Mouse (Mus musculus) forebrain, embryonic 15.5 days (tissue): ENCODE data around the gene Plxna4. TPM values are rescaled to one million over a fixed set of nuclear protein-coding genes. Genes with fewer than 3 reads are reported as not detected.

Experiments
- ATAC-seq: fragments of 200-750 bp; cut with Nextera tagmentation; replicated peaks from 2 replicates; pipeline ENCODE4 v1.8.0; 2017; ENCODE audit warnings: mild to moderate bottlenecking, moderate TSS enrichment, moderate library complexity
- H3K27ac ChIP-seq: fragments of 300-500 bp; sonication (generic); replicated peaks from 2 replicates; pipeline ENCODE4 v1.5.1; 2015; ENCODE audit warnings: mild to moderate bottlenecking, inconsistent platforms
- H3K27me3 ChIP-seq: fragments of 300-500 bp; sonication (generic); 2 replicates; pipeline ENCODE4 v1.6.1; 2015; ENCODE audit warnings: inconsistent platforms
- H3K36me3 ChIP-seq: fragments of 300-500 bp; sonication (generic); 2 replicates; pipeline ENCODE4 v1.6.1; 2015; ENCODE audit warnings: mild to moderate bottlenecking, inconsistent platforms
- H3K4me1 ChIP-seq: fragments of 300-500 bp; sonication (generic); 2 replicates; pipeline ENCODE4 v1.6.1; 2015; ENCODE audit warnings: inconsistent platforms
- H3K4me2 ChIP-seq: fragments of 300-500 bp; sonication (generic); replicated peaks from 2 replicates; pipeline ENCODE4 v1.6.1; 2015; ENCODE audit warnings: mild to moderate bottlenecking, inconsistent platforms
- H3K4me3 ChIP-seq: fragments of 300-500 bp; sonication (generic); 2 replicates; pipeline ENCODE4 v1.5.1; 2015; ENCODE audit warnings: mild to moderate bottlenecking, inconsistent platforms
- H3K9ac ChIP-seq: fragments of 300-500 bp; sonication (generic); replicated peaks from 2 replicates; pipeline ENCODE4 v1.6.1; 2015; ENCODE audit warnings: mild to moderate bottlenecking, inconsistent platforms
- H3K9me3 ChIP-seq: fragments of 300-500 bp; sonication (generic); 2 replicates; pipeline ENCODE4 v1.6.1; 2016; ENCODE audit warnings: inconsistent platforms
- WGBS: fragments of 180-500 bp; shearing (Covaris S2); methylation state at CpG from one replicate; pipeline ENCODE4 v1.1.7; 2015; ENCODE audit warnings: mixed read lengths; 5-methylcytosine and 5-hydroxymethylcytosine counted together
- polyA plus RNA-seq: library from polyadenylated mRNA; unstranded; fragments of >200 nt; fragmentation: Nextera tagmentation; extraction: Ambion mirVana; gene quantifications from 2 replicates; pipeline ENCODE4 v1.2.1, GENCODE M21; 2015

Gene Plxna4
- polyA plus RNA-seq, 1 experiment from 2014 or later: 28.7 TPM

- peaks cover 6% of the 10 kb centered on the region for H3K4me1 ChIP-seq
- no peaks in the 10 kb centered on the region for H3K27me3 ChIP-seq
- no peak overlapping the region; the same call in 1 of the 2 replicates for H3K27ac ChIP-seq
- H3K4me3 ChIP-seq: no peak overlapping the region
- ATAC-seq: no peak
- H3K4me2 ChIP-seq: no peak overlapping the region
- WGBS: 67% methylated on average over 6 of the region's 6 CpGs
- no peak overlapping the region for H3K9ac ChIP-seq
- H3K9me3 ChIP-seq: no peaks in the 10 kb centered on the region
- H3K36me3 ChIP-seq: no peaks in the 10 kb centered on the region
Measured at GRCm38 (mm10) chr6:32437219-32437618, 150.8 kb downstream of the Plxna4 start.

DNA sequence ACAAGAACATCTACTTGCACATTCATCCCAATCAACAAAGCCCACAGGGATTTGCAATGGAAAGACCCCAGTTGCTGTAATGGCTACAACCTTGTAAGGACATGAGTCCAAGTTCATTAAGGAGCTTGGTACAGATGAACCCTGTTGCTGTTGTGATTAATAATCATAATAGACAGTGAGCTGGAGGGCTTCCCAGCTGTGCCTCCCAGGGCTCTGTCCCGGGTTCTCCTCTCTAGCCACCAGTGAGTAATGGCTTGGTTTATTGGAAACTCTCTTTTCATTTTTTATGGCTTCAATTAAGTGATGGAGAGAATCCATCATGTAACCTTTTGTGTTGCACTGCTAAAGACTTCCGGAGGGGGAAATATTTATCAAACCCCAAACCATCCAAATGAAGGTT, 164.9 kb downstream of the Plxna4 start:
- no peak overlapping the region for H3K4me2 ChIP-seq
- H3K9ac ChIP-seq: no peak overlapping the region
- H3K27me3 ChIP-seq: no peaks in the 10 kb centered on the region
- ATAC-seq: no peak
- no peak overlapping the region for H3K4me3 ChIP-seq
- no peak overlapping the region for H3K27ac ChIP-seq
- peaks cover 12% of the 10 kb centered on the region; the same call in 1 of the 2 replicates for H3K4me1 ChIP-seq
- H3K9me3 ChIP-seq: no peaks in the 10 kb centered on the region
- H3K36me3 ChIP-seq: no peaks in the 10 kb centered on the region
- WGBS: 89% methylated on average over 2 of the region's 2 CpGs

DNA sequence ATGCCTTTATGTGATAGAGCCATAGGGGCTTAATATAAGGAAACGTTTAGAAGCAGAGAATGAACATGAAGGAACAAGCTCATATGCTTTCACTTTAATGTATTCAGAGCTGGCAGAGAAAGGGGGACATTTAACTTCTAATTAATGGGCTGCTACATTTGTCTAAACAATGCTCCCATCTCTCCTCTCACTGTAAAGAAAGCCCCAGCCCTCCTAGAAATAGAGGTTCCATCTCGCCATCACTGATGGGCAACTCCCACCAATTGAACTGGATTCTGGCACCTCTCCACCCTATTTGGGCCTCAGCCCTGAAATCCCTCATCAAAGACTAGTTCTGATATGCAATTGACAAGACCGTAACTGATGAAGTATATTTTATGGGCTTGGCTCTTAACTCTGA, 167.4 kb downstream of the Plxna4 start:
- Histone ChIP-seq H3K27me3 (no peaks in the 10 kb centered on the region), H3K27ac (no peak overlapping the region), H3K9me3 (no peaks in the 10 kb centered on the region), H3K4me2 (no peak overlapping the region), H3K4me3 (no peak overlapping the region), H3K4me1 (peaks cover 17% of the 10 kb centered on the region; the same call in 1 of the 2 replicates), H3K36me3 (no peaks in the 10 kb centered on the region), H3K9ac (no peak overlapping the region)
- ATAC-seq: no peak
- WGBS: 37% methylated on average over 3 of the region's 3 CpGs

GRCm38 (mm10) chr6:32417351-32417750, 170.6 kb downstream of the Plxna4 start:
- no peaks in the 10 kb centered on the region for H3K36me3 ChIP-seq
- 80% methylated on average over 4 of the region's 4 CpGs for WGBS
- no peak overlapping the region for H3K4me3 ChIP-seq
- H3K4me1 ChIP-seq: peaks cover 22% of the 10 kb centered on the region; the same call in 1 of the 2 replicates
- no peak overlapping the region for H3K4me2 ChIP-seq
- no peak overlapping the region for H3K27ac ChIP-seq
- H3K9ac ChIP-seq: no peak overlapping the region
- no peak for ATAC-seq
- H3K27me3 ChIP-seq: no peaks in the 10 kb centered on the region
- H3K9me3 ChIP-seq: no peaks in the 10 kb centered on the region

GRCm38 (mm10) chr6:32411325-32411724, 176.7 kb downstream of the Plxna4 start:
- Histone ChIP-seq H3K9ac (no peak overlapping the region), H3K4me1 (peaks cover 34% of the 10 kb centered on the region; the same call in 1 of the 2 replicates), H3K4me2 (no peak overlapping the region), H3K27me3 (no peaks in the 10 kb centered on the region), H3K36me3 (no peaks in the 10 kb centered on the region), H3K27ac (no peak overlapping the region), H3K9me3 (no peaks in the 10 kb centered on the region), H3K4me3 (no peak overlapping the region)
- no peak for ATAC-seq
- WGBS: 88% methylated on average over 5 of the region's 5 CpGs

GRCm38 (mm10) chr6:32409625-32410024, 178.4 kb downstream of the Plxna4 start:
- Histone ChIP-seq H3K4me1 (peaks cover 39% of the 10 kb centered on the region; the same call in 1 of the 2 replicates), H3K9me3 (no peaks in the 10 kb centered on the region), H3K27ac (peak overlapping the region; percentile 42), H3K9ac (no peak overlapping the region), H3K27me3 (no peaks in the 10 kb centered on the region), H3K4me2 (no peak overlapping the region), H3K36me3 (no peaks in the 10 kb centered on the region), H3K4me3 (no peak overlapping the region)
- WGBS: 23% methylated on average over 1 of the region's 1 CpGs
- no peak for ATAC-seq

GRCm38 (mm10) chr6:32407574-32408185, 180.3 kb downstream of the Plxna4 start:
- Histone ChIP-seq H3K27ac (no peak overlapping the region), H3K9me3 (no peaks in the 10 kb centered on the region), H3K9ac (no peak overlapping the region), H3K4me2 (no peak overlapping the region), H3K36me3 (no peaks in the 10 kb centered on the region), H3K27me3 (no peaks in the 10 kb centered on the region), H3K4me1 (peaks cover 50% of the 10 kb centered on the region), H3K4me3 (no peak overlapping the region)
- no peak for ATAC-seq
- 49% methylated on average over 8 of the region's 8 CpGs for WGBS

GRCm38 (mm10) chr6:32406316-32407095, 181.5 kb downstream of the Plxna4 start:
- Histone ChIP-seq H3K9ac (no peak overlapping the region), H3K9me3 (no peaks in the 10 kb centered on the region), H3K4me3 (no peak overlapping the region), H3K4me2 (no peak overlapping the region), H3K4me1 (peaks cover 53% of the 10 kb centered on the region), H3K36me3 (no peaks in the 10 kb centered on the region), H3K27me3 (no peaks in the 10 kb centered on the region), H3K27ac (peak overlapping the region; percentile 19; the same call in 1 of the 2 replicates)
- WGBS: 76% methylated on average over 20 of the region's 20 CpGs
- ATAC-seq: no peak

DNA sequence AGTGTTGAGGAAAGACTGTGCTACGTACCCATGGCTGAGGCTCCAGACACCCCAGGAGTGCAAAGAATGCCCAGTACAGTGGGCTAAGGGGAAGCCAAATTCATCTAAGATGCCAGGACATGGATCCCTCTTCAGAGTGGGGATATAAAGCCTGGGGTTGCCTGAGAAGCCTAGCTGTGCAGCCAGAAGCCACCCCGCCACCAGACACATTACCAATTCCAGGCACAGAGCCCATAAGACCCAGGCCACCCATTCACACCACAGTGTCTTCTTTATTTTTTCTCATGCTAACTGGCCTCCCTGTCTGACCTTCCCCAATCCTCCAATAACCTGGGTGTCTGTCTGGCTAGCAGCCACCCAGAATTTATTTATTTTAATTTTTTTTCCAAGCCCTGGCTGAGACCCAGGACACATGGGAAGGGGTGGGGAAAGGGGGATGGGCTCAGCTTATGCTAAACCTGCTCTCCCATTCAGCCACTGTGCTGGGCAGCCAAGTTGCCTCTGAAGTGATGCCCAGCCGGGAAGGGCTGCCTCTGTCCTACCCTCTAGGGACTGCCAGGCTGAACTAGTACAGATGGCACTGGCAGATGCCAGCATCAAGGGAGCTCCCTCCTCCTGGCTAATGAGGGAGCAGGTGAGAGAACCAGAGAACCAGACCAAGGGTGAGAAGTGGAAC, 185.3 kb downstream of the Plxna4 start:
- Histone ChIP-seq H3K27me3 (no peaks in the 10 kb centered on the region), H3K9me3 (no peaks in the 10 kb centered on the region), H3K4me2 (no peak overlapping the region), H3K27ac (peak overlapping the region; percentile 65), H3K4me3 (no peak overlapping the region), H3K9ac (no peak overlapping the region), H3K4me1 (peaks cover 35% of the 10 kb centered on the region), H3K36me3 (no peaks in the 10 kb centered on the region)
- ATAC-seq: peak; percentile 92
- 41% methylated on average over 3 of the region's 3 CpGs for WGBS

DNA sequence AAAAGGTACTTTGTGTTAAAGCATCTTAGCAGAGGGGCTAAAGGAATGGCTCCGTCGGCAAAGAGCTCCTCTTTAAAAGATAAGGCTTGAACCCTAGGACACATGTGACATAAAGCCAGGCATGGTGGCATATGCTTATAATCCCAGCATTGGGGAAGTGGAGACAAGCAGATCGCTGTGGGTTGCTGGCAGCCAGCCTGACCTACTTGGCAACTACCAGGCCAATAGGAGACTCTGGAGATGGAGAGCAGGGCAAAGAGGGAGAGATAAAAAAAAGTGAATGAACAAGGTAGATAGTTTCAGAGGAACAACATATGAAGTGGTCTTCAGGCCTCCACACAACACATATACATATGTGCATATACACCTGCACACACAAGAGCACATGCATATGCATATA, 189.7 kb downstream of the Plxna4 start:
- Histone ChIP-seq H3K27ac (no peak overlapping the region), H3K4me1 (peaks cover 36% of the 10 kb centered on the region), H3K4me3 (no peak overlapping the region), H3K4me2 (no peak overlapping the region), H3K36me3 (no peaks in the 10 kb centered on the region), H3K9ac (no peak overlapping the region), H3K9me3 (no peaks in the 10 kb centered on the region), H3K27me3 (no peaks in the 10 kb centered on the region)
- no peak for ATAC-seq
- WGBS: 76% methylated on average over 3 of the region's 3 CpGs

- H3K9me3 ChIP-seq: no peaks in the 10 kb centered on the region
- H3K4me1 ChIP-seq: peaks cover 25% of the 10 kb centered on the region
- H3K27me3 ChIP-seq: no peaks in the 10 kb centered on the region
- peak; percentile 72 for ATAC-seq
- H3K9ac ChIP-seq: no peak overlapping the region
- 19% methylated on average over 6 of the region's 6 CpGs for WGBS
- no peaks in the 10 kb centered on the region for H3K36me3 ChIP-seq
- H3K27ac ChIP-seq: peak overlapping the region; percentile 83
- no peak overlapping the region for H3K4me2 ChIP-seq
- H3K4me3 ChIP-seq: no peak overlapping the region
Measured at GRCm38 (mm10) chr6:32397133-32397730, 190.8 kb downstream of the Plxna4 start.

DNA sequence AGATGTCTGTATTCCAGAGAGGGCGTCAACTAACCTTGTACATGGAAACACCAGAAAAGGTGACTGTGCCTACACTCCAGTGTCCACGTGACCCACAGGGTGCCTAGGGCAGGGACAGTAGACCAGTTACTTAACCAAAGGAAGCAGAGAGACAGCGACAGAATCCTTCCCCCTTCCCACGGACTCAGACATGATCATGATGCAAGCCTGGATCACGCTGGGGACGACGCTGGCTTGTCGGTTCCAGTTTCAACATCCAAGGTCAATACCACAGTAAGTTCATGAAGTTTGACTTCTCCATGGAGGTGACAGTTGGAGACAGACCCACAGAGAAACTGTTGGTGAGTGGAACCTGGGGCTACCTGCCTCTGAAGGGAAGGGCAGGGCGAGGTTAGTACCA, 192.6 kb downstream of the Plxna4 start:
- 95% methylated on average over 9 of the region's 9 CpGs for WGBS
- no peak overlapping the region for H3K9ac ChIP-seq
- no peak for ATAC-seq
- peaks cover 25% of the 10 kb centered on the region for H3K4me1 ChIP-seq
- H3K27me3 ChIP-seq: no peaks in the 10 kb centered on the region
- H3K9me3 ChIP-seq: no peaks in the 10 kb centered on the region
- no peaks in the 10 kb centered on the region for H3K36me3 ChIP-seq
- no peak overlapping the region for H3K27ac ChIP-seq
- H3K4me2 ChIP-seq: no peak overlapping the region
- no peak overlapping the region for H3K4me3 ChIP-seq
